Mouse (Mus musculus) frontal cortex, adult 2 months (tissue): ENCODE data around the gene Mbtps1. TPM values are rescaled to one million over a fixed set of nuclear protein-coding genes. Genes with fewer than 3 reads are reported as not detected.
A peak's percentile ranks its signal among the peaks of the same experiment; 100 is the strongest.

ENCODE experiments used
- DNase-seq, 2 experiments: peaks; one replicate each; pipeline ENCODE4 v3.0.0; 2022; ENCODE audit warnings: low spot score in 1 of 2; ENCODE audit errors: extremely low spot score in 1 of 2
- polyA plus RNA-seq: library from polyadenylated mRNA; depleted of rRNA; stranded (reverse); fragments of >200 nt; gene quantifications from 2 replicates; pipeline ENCODE4 v1.2.3, GENCODE M21; 2012

Gene Mbtps1
- polyA plus RNA-seq, 1 experiment: 70.7 TPM

DNA sequence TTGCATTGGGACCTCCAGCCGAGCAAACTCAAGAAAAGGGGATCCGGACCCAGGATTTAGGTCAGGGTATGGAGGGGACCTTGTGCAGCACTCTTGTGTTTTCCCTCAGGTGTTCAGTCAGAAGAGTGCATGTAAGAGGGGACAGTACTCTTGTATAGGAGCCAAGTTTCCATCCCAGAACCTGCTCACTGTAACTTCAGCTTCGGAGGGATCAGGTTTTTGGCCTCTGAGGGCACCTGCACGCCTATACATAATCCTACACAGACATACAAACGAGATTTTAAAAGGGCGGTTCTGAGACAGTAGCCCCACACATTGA, 826 bp upstream of the Mbtps1 start:
- no peak for DNase-seq

DNA sequence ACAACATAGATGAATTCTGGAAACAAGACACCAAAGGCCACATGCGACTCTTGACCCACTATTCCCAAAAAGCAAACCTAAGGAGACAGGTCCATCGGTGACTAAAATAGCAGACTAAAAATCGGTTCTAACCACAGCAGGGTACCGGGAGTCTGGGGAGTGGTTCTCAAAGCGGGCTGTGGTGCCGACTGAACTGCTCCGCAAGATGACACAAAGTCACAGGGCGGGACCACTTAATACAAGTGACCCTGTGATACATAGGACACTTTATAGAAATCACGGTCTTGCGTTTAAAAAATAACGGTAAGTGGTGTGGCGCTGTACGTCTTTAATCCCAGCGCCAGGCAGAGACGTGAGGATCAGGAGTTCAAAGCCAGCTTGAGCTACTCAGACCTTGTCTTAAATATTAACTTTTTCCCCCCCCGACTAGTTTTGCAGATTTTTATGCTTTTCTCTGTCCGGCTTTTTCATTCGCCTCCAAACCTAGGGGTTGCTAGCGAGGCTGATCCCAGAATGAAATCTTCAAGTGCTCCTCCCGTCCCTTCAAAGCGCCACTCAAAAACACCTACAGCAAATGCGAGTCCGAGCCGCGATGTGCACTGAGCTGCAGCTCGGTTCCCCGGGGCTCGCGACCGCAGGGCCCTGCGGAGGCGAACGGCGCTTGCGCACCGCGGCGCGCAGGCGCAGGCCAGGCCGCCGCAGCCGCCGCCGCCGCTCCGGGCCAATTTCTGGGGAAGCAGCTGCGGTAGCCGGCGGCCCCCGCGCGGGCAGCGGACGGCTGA, 523 bp downstream of the Mbtps1 start:
- DNase-seq: peak in 1 of 2 experiments; percentile 63

DNA sequence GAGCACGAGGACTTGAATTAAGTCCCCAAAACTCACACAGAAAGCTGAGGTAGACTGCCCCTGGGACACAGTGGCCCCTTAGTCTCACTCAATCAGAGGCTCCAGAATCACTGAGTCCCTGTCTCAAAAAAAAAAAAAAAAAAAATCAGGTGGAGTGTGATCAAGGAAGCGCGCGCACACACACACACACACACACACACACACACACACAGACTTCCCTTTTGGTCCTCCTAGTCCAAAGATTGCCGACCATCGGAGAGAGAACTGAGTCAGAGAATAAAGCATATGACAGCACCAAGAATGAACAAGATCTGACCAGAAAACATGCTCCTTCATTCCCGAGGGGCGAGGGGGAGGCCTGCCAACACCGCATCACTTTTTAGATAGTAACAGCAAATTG, 1.4 kb downstream of the Mbtps1 start:
- no peak for DNase-seq

DNA sequence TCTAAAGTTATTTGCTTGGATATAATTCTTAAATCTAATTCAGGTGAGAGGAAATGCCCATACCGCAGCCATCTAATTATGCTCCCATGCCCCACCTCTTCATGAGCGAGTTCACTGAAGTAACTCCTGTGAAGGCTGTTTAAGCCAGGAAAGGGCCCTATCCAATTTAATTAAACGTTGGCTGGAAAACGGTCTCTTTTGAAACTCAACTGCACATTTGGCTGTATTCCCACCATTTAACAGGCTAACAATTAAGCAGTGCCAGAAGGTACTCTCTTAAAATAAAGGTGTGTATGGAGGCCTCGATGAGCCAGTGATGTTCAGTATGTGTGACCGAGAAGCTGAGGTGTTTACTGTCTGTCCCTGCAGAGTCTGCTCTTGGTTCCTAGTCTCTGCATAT, 2.7 kb downstream of the Mbtps1 start:
- DNase-seq: no peak

DNA sequence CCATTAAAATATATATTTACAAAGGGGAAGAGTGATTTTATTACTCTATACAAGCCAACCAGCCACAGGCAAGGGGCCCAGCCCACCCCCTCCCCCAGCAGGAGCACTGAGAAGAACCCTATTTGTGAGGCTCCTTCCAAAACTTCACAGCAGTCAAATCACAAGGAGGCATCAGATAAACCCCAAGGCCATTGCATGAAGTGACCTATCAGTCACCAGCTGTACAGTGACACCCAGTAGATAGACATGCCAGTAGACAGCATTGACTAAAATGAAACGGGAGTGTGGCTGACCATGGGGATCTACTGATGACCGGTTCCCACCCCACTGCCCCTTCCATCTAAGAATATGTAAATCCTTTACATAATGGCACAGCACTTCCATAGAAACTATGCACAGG, 5.6 kb downstream of the Mbtps1 start:
- no peak for DNase-seq

DNA sequence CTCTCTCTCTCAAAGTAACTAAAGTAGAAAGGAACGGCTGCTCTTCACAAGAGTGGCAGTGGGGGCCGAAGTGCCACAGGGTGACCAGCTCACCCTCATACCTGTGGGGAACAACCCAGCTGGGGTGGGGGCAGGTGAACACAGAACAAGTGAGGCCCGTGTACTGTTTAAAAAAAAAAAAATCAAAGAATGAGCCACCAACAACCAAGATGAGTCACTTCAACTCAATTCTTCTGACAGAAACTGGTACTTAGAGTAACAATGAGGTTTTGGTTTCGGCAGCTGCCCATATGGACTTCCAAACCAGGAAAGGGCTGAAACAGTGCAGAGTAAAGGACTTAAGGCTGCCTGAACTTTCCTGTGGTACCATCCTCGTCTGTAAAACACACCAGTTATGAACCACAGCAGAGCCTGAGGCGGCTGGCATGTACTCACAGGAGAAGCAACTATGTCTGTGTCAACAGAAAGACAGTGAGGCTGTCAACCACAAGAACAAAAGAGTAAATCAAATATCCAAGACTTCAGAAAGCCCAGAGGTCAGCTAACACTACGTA, 9.9 kb downstream of the Mbtps1 start:
- DNase-seq: no peak

DNA sequence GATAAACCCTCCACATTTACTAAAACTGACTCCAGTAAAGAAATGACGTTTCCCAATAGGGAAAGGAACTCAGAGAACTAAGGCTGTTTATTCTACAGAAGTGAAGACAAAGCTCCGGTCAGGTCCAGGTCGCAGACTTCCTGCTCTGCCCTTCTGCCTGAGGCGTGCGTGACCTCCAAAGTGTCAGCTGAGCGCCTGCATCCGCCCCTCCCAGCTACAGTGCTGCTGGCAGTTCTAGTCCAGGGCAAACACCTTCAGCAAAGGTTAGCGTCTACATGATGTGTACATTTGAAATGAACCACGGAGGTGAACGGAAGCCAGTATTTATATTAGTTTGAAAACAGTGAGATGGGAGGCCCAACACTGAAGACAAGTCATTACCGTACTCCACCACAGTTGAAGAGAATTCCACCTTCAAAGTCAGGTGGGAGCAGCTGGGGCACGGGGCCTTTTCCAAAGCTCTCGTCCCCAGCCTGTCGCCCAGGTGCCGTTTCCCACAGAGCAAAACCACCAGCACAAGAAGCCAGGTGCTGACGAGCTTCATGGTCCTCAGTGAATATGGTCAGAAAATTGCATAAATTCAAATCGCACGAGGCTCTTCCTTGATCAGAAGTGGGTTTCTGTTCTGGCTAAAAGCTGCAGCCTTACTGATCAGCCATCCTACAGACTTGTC, 11.4 kb downstream of the Mbtps1 start:
- DNase-seq: no peak

DNA sequence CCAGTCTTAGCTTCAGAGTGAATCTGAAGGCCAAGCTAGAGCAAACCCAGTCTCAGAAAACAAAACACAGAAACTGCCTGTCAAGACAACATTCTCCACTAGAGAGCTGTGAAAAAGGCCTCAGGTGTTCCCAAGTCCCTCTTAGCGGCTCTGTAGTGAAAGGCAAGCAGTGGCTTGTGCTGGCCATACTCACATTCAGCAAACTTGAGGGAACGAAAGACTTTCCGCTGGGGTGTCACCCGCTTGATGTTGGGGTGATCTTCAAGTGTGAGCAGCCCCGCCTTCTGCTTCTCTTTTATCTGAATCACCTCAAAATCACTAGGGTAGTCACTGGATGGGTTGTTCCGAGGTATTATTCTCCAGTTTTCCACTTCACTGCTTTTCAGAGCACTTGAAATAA, 12.7 kb downstream of the Mbtps1 start:
- no peak for DNase-seq

DNA sequence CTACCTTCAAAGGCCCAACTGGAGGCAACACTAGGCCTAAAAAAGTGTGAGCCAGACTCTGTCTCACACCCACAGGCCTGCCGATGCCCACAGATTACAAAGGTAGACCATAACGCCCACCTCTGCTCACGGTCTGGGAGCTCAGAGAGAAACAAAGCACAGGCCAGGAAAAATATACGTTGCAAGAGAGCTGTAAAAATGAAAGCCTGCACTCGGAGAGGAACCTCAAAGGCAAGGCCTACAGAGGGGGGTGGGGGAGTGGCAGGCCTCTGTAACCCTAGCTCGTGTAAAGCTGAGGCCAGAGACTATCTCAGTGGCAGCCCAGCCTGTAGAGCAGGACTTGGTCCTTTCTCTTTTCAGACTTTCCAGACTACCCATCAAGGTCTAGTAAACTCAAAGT, 13.4 kb downstream of the Mbtps1 start:
- no peak for DNase-seq

DNA sequence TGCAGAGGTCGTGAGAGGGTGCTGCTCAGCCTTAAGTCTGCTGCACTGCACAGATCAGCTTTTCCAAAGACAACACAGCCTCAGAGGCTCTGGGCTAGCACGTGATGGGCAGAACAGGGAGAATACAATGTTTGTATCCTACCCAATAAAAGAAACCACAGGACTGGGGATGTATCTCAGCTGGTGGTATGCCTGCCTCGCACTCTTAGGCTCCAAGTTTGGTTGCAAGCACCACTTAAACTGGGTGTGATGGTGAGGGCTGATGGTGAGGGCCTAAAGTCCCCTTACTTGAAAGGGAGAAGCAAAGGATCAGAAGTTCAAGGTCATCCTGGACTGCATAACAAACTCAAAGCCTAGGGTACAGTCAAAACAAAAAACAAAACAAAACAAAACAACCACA, 13.9 kb downstream of the Mbtps1 start:
- no peak for DNase-seq

DNA sequence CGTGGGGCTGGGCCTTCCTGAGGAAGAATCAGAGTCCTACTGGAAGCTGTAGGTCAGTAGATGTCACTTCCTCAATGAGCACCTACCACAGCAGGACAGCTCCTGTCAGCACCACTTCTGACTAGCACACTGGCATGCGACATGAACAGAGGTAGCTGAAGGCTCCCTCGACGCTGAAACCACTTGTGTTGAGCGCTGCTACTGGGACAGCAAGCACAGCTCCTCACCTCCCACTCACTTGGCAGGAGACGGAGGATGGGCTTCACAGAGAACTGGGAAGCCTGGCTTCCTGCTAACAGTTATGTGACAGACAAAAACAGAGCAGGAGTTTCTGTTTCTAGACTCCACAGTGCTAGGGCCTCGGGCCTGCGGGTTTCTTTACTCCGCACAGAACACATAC, 26.6 kb downstream of the Mbtps1 start:
- peak; percentile 66 to 85 for DNase-seq

DNA sequence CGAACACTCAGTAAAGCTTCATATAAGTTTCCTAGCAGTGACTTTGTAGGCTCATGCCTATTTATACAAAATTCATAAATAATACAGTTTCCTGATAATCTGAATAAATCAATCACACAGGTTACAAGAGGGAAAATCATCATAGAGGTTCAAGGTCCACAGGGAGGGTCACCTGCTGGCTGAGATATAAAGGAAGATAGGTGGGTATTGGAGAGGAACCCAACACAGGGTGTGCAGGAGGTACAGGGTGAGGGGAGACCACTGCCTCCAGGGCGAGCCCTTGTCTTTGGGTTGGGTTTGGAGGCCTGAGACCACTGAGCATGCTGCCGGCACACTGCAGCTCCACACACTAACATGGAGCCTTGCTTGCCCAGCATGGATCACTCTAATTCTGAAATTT, 27.1 kb downstream of the Mbtps1 start:
- no peak for DNase-seq

DNA sequence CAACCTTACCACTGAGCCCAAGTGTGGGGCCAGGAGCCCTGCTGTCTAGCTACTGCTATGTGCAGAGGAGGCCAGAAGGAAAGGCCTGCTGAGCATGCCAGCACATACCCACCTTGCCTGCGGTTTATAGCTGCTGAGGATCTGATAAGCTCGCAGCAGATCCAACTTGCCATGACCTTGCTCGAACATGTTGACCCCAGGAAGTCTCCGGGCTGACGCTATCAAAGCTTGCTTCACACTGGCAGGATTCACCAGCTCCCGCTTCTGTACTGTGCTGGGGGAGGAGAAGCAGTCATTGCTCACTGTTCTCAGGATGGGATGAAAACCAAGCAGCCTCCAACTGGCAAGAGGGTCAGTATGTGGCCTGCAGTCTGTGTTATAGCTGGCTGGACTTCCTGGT, 27.6 kb downstream of the Mbtps1 start:
- DNase-seq: no peak

DNA sequence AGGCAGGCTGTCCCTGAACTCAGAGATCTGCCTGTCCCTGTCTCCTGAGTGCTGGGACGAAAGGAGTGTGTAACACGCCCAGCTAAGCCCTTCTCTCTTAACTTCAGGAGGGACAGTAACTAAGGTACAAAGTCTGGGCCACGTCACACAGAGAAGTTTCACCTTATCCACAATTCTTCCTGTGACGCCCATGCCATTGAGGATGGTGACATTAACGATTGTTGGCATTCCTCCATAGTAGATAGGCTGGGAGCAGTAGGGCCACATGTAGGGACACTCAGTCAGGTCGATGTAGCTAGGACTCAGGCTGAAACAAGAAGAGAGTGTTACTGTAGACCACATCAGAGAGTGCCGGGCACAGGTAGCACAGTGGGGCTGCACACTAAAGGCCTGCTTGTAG, 29.8 kb downstream of the Mbtps1 start:
- no peak for DNase-seq

DNA sequence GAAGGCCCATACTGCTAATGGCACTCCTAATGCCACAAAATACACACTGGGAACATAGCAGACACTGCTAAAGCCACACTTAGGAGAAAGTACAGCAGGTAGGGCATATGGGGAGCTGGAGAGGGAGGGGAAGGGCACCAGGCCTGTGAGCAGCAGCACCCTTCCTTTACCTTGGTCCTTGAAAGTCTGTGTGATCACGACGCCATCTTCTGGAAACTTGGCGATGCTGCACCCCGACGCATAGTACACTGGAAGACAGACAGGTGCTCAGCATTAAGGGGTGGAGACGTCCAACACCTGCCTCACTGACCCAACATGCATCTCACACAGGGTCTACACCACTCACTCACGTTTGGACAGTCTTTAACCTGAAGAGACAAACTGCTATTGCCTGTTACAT, 38.4 kb downstream of the Mbtps1 start:
- DNase-seq: no peak

DNA sequence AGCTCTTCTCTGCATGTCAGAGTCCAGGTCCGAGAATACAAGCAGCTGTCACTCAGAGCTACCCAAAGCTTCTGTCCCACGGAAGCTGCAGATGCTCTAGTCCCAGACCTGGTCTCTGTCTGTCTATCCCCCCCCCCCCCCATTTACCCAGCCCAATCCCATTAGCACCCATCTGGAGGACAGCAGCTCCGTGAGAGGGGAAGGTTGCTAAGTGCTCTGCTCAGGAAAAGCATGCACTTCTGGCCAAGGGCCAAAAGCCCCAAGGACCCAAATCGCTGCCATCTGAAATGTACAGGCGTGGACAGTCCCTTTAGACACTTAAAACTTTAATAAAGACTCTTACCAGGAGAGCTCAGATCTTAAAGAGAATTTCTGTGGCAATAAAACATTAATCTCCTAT, 41.9 kb downstream of the Mbtps1 start:
- DNase-seq: no peak

DNA sequence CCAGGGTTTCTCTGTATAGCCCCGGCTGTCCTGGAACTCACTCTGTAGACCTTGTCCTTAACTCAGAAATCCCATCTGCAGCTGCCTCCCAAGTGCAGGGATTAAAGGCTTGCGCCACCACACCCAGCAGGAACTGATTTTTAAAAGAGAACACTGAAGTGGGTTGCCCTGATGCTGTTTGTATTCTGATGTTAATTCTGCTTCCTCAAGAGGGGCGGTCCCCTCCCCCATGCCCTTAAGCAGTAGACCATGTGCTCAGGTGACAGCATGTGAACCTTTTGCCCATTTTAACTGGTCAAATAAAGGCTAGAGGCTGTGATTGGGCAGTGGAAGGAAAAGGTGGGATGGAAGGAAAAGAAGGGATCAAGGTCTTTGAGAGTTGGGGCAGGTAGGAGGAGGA, 42.8 kb downstream of the Mbtps1 start:
- no peak for DNase-seq

DNA sequence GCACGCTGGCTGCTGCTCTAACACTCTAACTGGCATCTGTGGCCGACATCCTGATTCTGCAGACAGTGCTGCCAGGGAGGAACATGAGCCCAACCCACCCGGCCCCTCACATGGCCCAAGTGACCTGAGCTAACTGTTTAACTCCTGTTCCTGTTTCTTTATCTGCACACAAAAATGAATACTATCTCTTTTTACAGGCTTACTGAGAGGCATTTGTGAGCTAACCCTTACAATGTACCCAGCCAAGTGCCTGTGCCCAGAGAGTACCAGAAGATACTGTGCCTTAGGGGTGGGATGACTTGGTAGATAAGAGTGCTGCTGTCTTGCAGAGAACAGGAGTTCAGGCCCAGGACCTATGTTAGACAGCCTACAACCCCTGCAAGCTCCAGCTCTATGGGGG, 43.6 kb downstream of the Mbtps1 start:
- no peak for DNase-seq

DNA sequence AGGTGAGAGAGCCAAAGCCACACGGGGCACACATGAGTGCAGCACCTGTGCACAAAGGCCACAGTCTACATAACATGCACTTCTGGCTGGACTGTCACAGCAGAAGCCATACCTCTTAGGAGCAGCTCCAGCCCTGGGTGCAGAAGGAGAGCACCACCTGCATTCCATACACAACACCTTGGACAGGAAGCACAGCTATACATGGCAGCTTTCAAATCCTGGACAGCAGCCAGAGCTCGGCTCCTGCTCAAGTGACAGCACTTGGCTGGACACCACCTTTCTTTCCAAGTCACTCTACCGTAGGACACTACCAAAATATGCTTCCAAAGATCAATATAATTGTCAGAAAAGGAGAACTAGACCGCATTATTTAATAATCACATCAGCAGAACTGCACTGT, 45.1 kb downstream of the Mbtps1 start:
- no peak for DNase-seq

DNA sequence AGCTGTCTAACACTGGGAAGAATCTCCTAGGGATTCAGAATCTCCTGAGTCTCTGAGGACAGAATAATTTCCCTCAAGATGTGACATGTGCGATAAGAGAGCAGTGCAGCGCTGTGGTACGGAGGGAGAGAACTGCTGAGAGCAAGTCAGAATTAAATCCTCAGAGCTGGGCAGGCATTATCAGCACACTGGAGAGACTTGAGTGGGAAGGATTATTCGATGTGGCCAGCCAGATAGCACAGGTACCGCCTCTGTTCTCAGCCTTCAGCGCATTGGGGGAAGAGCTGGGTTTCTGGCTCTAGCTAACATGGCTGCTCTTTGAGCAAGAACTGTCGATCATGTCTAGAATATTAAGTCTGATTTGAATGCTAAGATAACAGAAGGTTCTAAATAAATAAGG, 46.8 kb downstream of the Mbtps1 start:
- no peak for DNase-seq

DNA sequence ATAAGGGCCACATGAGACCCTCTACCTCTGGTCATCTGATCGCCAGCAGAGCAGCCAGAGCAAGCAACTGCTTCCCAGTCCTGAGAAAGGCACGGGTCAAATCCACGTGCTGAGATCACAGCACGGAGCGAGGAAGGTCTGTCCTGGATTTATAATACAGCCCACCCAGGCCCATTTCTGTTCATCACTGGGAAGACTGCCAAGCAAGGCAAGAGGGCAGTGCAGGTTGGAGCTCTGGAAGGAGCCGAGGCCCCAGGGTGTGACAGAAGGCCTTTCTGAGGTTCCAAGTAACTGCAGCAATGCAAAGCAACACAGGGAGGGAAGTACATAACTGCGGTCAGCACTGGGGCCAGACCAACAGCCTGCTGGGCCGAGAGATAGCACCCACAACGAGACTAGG, 48.1 kb downstream of the Mbtps1 start:
- DNase-seq: no peak

DNA sequence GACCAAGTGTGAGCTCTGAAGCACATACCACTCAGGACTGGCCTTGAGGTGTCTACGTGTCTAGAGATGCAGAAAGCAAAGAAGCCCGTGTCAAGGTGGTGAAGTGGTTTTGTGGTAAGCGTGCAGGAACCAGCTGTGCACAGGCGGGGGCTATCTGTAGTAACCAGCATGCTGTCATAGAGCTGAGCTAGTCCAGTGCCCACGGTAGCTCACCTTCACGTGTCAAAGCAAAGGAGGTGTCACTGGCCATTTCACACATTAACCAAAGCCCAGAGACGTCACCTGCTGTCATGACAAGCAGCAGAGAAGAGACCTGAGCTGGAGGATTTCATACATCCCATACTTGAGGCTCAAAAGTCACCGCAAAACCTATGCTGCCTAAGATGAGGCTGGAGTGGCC, 52.4 kb downstream of the Mbtps1 start:
- DNase-seq: no peak
